Mouse (Mus musculus) spleen, adult 2 months (tissue): Measurements from ENCODE around the gene Neurl2.

Source experiments
- CTCF ChIP-seq: fragments of 200-500 bp; IDR thresholded peaks from 2 replicates; pipeline ENCODE4 v1.5.1; 2011; ENCODE audit warnings: mild to moderate bottlenecking, inconsistent platforms; ENCODE audit not compliant: insufficient read depth, insufficient read length, insufficient replicate concordance; ENCODE audit errors: extremely low read depth
- POLR2A ChIP-seq: fragments of 200-500 bp; IDR thresholded peaks from 2 replicates; pipeline ENCODE4 v1.6.1; 2011; ENCODE audit warnings: low read depth, low read length, inconsistent platforms

- TF ChIP-seq POLR2A (no peak), CTCF (no peak)
These were observed 33.7 kb upstream of the Neurl2 start for GRCm38 (mm10) chr2:164866741-164867551.
